Mouse (Mus musculus): ENCODE measurements around the gene Mlx. TPM values are rescaled to one million over a fixed set of nuclear protein-coding genes. Genes with fewer than 3 reads are reported as not detected.

Gene Mlx
- total and polyA plus RNA-seq, 3 experiments: 45.2 to 116 (median 51.5) TPM

- Histone ChIP-seq H3K4me1 (ENCODE audit: control insufficient read depth in 1 of 2, insufficient read depth in 2 of 2) (peaks cover 13 to 52% of the 10 kb centered on the region in 2 experiments), H3K4me3 (replicated peaks in 1 of 3; ENCODE audit: low read depth in 2 of 3, low read length in 2 of 3, poor library complexity in 1 of 3) (peak overlapping the region; percentile 68 to 88 (median 80)), H3K79me2 (replicated peaks; ENCODE audit: control insufficient read depth, extremely low read depth, insufficient read depth, poor library complexity, severe bottlenecking) (peaks cover 23% of the 10 kb centered on the region), H3K9me3 (replicated peaks; ENCODE audit: low read length) (no peaks in the 10 kb centered on the region), H3K27ac (ENCODE audit: insufficient read depth, low read depth) (peak overlapping the region; percentile 3; the same call in 1 of the 2 replicates), H3K27me3 (replicated peaks) (no peaks in the 10 kb centered on the region), H3K36me3 (replicated peaks in 1 of 2; ENCODE audit: control insufficient read depth in 1 of 2, insufficient read depth in 1 of 2, low read length in 1 of 2) (peaks cover 68 to 75% of the 10 kb centered on the region in 2 experiments), H3K9ac (ENCODE audit: insufficient read depth, low read depth) (peak overlapping the region; percentile 79), H3K4me2 (ENCODE audit: insufficient read depth, low read depth, poor library complexity, severe bottlenecking) (peak overlapping the region; percentile 92)
- no peak for DNase-seq (ENCODE audit: extremely low read depth)
- dilution Hi-C loops (cut with MboI; ENCODE audit: extremely low pct_ligation_motif_present, extremely low pct_unique_long_range_greater_than_20kb, low sequenced_read_pairs): no loop called here
- TF ChIP-seq ZC3H11A (IDR thresholded peaks at IDR 0.05; ENCODE audit: low read depth, low read length): no peak
- TF ChIP-seq MAX (IDR thresholded peaks at IDR 0.05; ENCODE audit: low read length): no peak
- no peak for TF ChIP-seq RAD21 (IDR thresholded peaks at IDR 0.05; ENCODE audit: low read depth, low read length)
- TF ChIP-seq MAFK (IDR thresholded peaks at IDR 0.05; ENCODE audit: insufficient replicate concordance, low read length): no peak
- TF ChIP-seq EP300 (IDR thresholded peaks at IDR 0.05; ENCODE audit: low read length): no peak
- no peak for TF ChIP-seq PAX5 (IDR thresholded peaks at IDR 0.05; ENCODE audit: low read length)
- no peak for TF ChIP-seq CTCF (conservative IDR thresholded peaks at IDR 0.05 in 1 of 2, IDR thresholded peaks at IDR 0.05 in 1 of 2; ENCODE audit: low read depth in 2 of 2, low read length in 2 of 2)
- TF ChIP-seq USF2 (conservative IDR thresholded peaks at IDR 0.05; ENCODE audit: low read depth, low read length): no peak
- in situ Hi-C loops (cut with MboI; ENCODE audit: low pct_ligation_motif_present, low pct_unique_long_range_greater_than_20kb, low sequenced_read_pairs): no loop called here
Observed at GRCm38 (mm10) chr11:101094930-101095313, 7.8 kb downstream of the Mlx start.

GRCm38 (mm10) chr11:101095314-101096024, 8.4 kb downstream of the Mlx start, which contains the start of gene Psmc3ip:
Gene Psmc3ip (minus strand): TSS chr11:101095436.
- Histone ChIP-seq H3K79me2 (replicated peaks; ENCODE audit: control insufficient read depth, extremely low read depth, insufficient read depth, poor library complexity, severe bottlenecking) (peaks cover 23% of the 10 kb centered on the region), H3K27me3 (replicated peaks) (no peaks in the 10 kb centered on the region), H3K36me3 (replicated peaks in 1 of 2; ENCODE audit: control insufficient read depth in 1 of 2, insufficient read depth in 1 of 2, low read length in 1 of 2) (peaks cover 67 to 75% of the 10 kb centered on the region in 2 experiments), H3K27ac (ENCODE audit: insufficient read depth, low read depth) (peak within 1 kb of the TSS; percentile 97), H3K4me2 (ENCODE audit: insufficient read depth, low read depth, poor library complexity, severe bottlenecking) (peak within 1 kb of the TSS; percentile 92), H3K4me1 (ENCODE audit: control insufficient read depth in 1 of 2, insufficient read depth in 2 of 2) (peaks cover 13 to 52% of the 10 kb centered on the region in 2 experiments), H3K4me3 (replicated peaks in 1 of 3; ENCODE audit: low read depth in 2 of 3, low read length in 2 of 3, poor library complexity in 1 of 3) (peak within 1 kb of the TSS; percentile 68 to 88 (median 80)), H3K9ac (ENCODE audit: insufficient read depth, low read depth) (peak within 1 kb of the TSS; percentile 93), H3K9me3 (replicated peaks; ENCODE audit: low read length) (no peaks in the 10 kb centered on the region)
- dilution Hi-C loops (cut with MboI; ENCODE audit: extremely low pct_ligation_motif_present, extremely low pct_unique_long_range_greater_than_20kb, low sequenced_read_pairs) (no loop called here), in situ Hi-C loops (cut with MboI; ENCODE audit: low pct_ligation_motif_present, low pct_unique_long_range_greater_than_20kb, low sequenced_read_pairs) (no loop called here)
- DNase-seq (ENCODE audit: extremely low read depth): peak; percentile 99
- peak; percentile 99 for TF ChIP-seq POLR2AphosphoS2 (IDR thresholded peaks at IDR 0.05; ENCODE audit: low read depth, low read length)
- no peak for TF ChIP-seq USF2 (conservative IDR thresholded peaks at IDR 0.05; ENCODE audit: low read depth, low read length)
- peak; percentile 43; the same call in 1 of the 2 replicates for TF ChIP-seq ZNF384 (IDR thresholded peaks at IDR 0.05; ENCODE audit: low read depth, low read length)
- peak; percentile 92; the same call in 1 of the 2 replicates for TF ChIP-seq KAT2A (IDR thresholded peaks at IDR 0.05; ENCODE audit: insufficient replicate concordance, low read length)
- TF ChIP-seq MYC (IDR thresholded peaks at IDR 0.05; ENCODE audit: low read depth, low read length): 0 out of 2 replicates have a peak, but pooled peaks have one; percentile 74
- peak; percentile 97 for TF ChIP-seq MXI1 (IDR thresholded peaks at IDR 0.05; ENCODE audit: low read depth, low read length)
- 0 out of 2 replicates have a peak, but pooled peaks have one; percentile 1 for TF ChIP-seq USF1 (IDR thresholded peaks at IDR 0.05; ENCODE audit: low read depth, low read length)
- peak; percentile 86 for TF ChIP-seq SMC3 (IDR thresholded peaks at IDR 0.05; ENCODE audit: low read depth, low read length)
- TF ChIP-seq CTCF (conservative IDR thresholded peaks at IDR 0.05 in 1 of 2, IDR thresholded peaks at IDR 0.05 in 1 of 2; ENCODE audit: low read depth in 2 of 2, low read length in 2 of 2): peak; percentile 80 to 96
- TF ChIP-seq CHD2 (IDR thresholded peaks at IDR 0.05; ENCODE audit: low read length): peak; percentile 90
- peak; percentile 98 for TF ChIP-seq SIN3A (IDR thresholded peaks at IDR 0.05; ENCODE audit: low read length)
- TF ChIP-seq UBTF (IDR thresholded peaks at IDR 0.05; ENCODE audit: low read depth, low read length): 0 out of 2 replicates have a peak, but pooled peaks have one; percentile 40
- TF ChIP-seq CHD1 (IDR thresholded peaks at IDR 0.05; ENCODE audit: low read depth, low read length): no peak; the same call in 1 of the 2 replicates
- TF ChIP-seq JUND (conservative IDR thresholded peaks at IDR 0.05; ENCODE audit: low read depth, low read length): peak; percentile 74; the same call in 1 of the 2 replicates
- TF ChIP-seq IRF4 (IDR thresholded peaks at IDR 0.05; ENCODE audit: low read depth, low read length): peak; percentile 96
- TF ChIP-seq TCF12 (IDR thresholded peaks at IDR 0.05; ENCODE audit: low read depth, low read length): peak; percentile 100
- peak; percentile 19; the same call in 1 of the 2 replicates for TF ChIP-seq ZKSCAN1 (IDR thresholded peaks at IDR 0.05; ENCODE audit: borderline replicate concordance, low read depth, low read length)
- peak; percentile 83 for TF ChIP-seq BHLHE40 (IDR thresholded peaks at IDR 0.05; ENCODE audit: low read depth, low read length)
- TF ChIP-seq POLR2A (IDR thresholded peaks at IDR 0.05; ENCODE audit: low read depth, low read length): peak; percentile 90
- TF ChIP-seq EP300 (IDR thresholded peaks at IDR 0.05; ENCODE audit: low read length): peak; percentile 99
- peak; percentile 41; the same call in 1 of the 2 replicates for TF ChIP-seq NRF1 (IDR thresholded peaks at IDR 0.05; ENCODE audit: low read depth, low read length)
- TF ChIP-seq ZC3H11A (IDR thresholded peaks at IDR 0.05; ENCODE audit: low read depth, low read length): no peak; the same call in 1 of the 2 replicates
- TF ChIP-seq ETS1 (conservative IDR thresholded peaks at IDR 0.05; ENCODE audit: low read depth, low read length): peak; percentile 81
- TF ChIP-seq MAFK (IDR thresholded peaks at IDR 0.05; ENCODE audit: insufficient replicate concordance, low read length): peak; percentile 84
- TF ChIP-seq PAX5 (IDR thresholded peaks at IDR 0.05; ENCODE audit: low read length): no peak
- TF ChIP-seq ELF1 (IDR thresholded peaks at IDR 0.05; ENCODE audit: low read depth, low read length): peak; percentile 97
- TF ChIP-seq TBP (conservative IDR thresholded peaks at IDR 0.05; ENCODE audit: low read depth, low read length): peak; percentile 82
- TF ChIP-seq HCFC1 (IDR thresholded peaks at IDR 0.05; ENCODE audit: low read depth, low read length): peak; percentile 87
